In genomic region chr1:66862712-66863511, GRCm38 (mm10) we compare ENCODE assay signal across 8 mouse cellular contexts. TPM values are rescaled to one million over a fixed set of nuclear protein-coding genes. Genes with fewer than 3 reads are reported as not detected.
DNase-seq lines count a peak whose midpoint lies in the region; ATAC-seq and TF ChIP-seq lines count a peak whose summit lies in the region.

Gene Acadl, minus strand, starts transcription at chr1:66863277.

- peak within 1 kb of the TSS; percentile 92 for H3K4me3 ChIP-seq in brown adipose tissue, adult 24 weeks (ENCODE audit: insufficient read depth, low read depth, low read length)
- H3K4me3 ChIP-seq in heart, embryonic 12.5 days, result peak within 1 kb of the TSS; percentile 85
- H3K4me3 ChIP-seq in kidney, postnatal 0 days (replicated peaks; ENCODE audit: low read depth, low read length), result peak within 1 kb of the TSS; percentile 96
- peak within 1 kb of the TSS; percentile 75 for H3K4me3 ChIP-seq in liver, embryonic 11.5 days (ENCODE audit: low read depth, low read length)
- H3K4me3 ChIP-seq in myocyte, result peak within 1 kb of the TSS; percentile 74

- H3K4me1 ChIP-seq in brown adipose tissue, adult 24 weeks (ENCODE audit: control insufficient read depth, insufficient read depth, insufficient read length, low read length), result peaks cover 6% of the 10 kb centered on the region
- H3K4me1 ChIP-seq in heart, embryonic 12.5 days (replicated peaks), result peaks cover 16% of the 10 kb centered on the region
- H3K4me1 ChIP-seq in kidney, postnatal 0 days (replicated peaks; ENCODE audit: insufficient read depth, low read length), result 0 out of 2 replicates have a peak, but pooled peaks cover 3% of the 10 kb centered on the region
- H3K4me1 ChIP-seq in liver, embryonic 11.5 days (replicated peaks; ENCODE audit: control insufficient read depth, insufficient read depth, low read length), result no peaks in the 10 kb centered on the region; the same call in 1 of the 2 replicates

- under 1% methylated on average over 80 of the region's 85 CpGs for WGBS in heart, embryonic 12.5 days
- under 1% methylated on average over 76 of the region's 85 CpGs for WGBS in kidney, postnatal 0 days
- WGBS in liver, embryonic 11.5 days, result under 1% methylated on average over 69 of the region's 85 CpGs

- peak; percentile 84 for ATAC-seq in erythroid progenitor cell, adult 5-6 weeks (replicated peaks; ENCODE audit: low FRiP score, poor library complexity, severe bottlenecking)
- peak; percentile 94 for ATAC-seq in heart, embryonic 12.5 days (ENCODE audit: insufficient number of reproducible peaks, low FRiP score)
- peak; percentile 93 for ATAC-seq in kidney, postnatal 0 days (replicated peaks; ENCODE audit: low FRiP score, low read depth)
- ATAC-seq in liver, embryonic 11.5 days (replicated peaks; ENCODE audit: low FRiP score), result peak; percentile 97

- TF ChIP-seq CTCF in kidney, postnatal 0 days (IDR thresholded peaks at IDR 0.05; ENCODE audit: low read depth), result no peak

- H3K27ac ChIP-seq in brown adipose tissue, adult 24 weeks (replicated peaks; ENCODE audit: low read depth, low read length), result peak within 1 kb of the TSS; percentile 98
- peak within 1 kb of the TSS; percentile 97 for H3K27ac ChIP-seq in heart, embryonic 12.5 days (ENCODE audit: poor library complexity, severe bottlenecking)
- H3K27ac ChIP-seq in kidney, postnatal 0 days, result peak within 1 kb of the TSS; percentile 98
- H3K27ac ChIP-seq in liver, embryonic 11.5 days (ENCODE audit: low read depth, low read length), result peak within 1 kb of the TSS; percentile 75

- H3K4me2 ChIP-seq in heart, embryonic 12.5 days, result peak within 1 kb of the TSS; percentile 80
- peak within 1 kb of the TSS; percentile 70 for H3K4me2 ChIP-seq in kidney, postnatal 0 days (ENCODE audit: low read length)
- H3K4me2 ChIP-seq in liver, embryonic 11.5 days, result peak within 1 kb of the TSS; percentile 62
- H3K4me2 ChIP-seq in myocyte (ENCODE audit: low read depth), result peak within 1 kb of the TSS; percentile 74

- H3K9me3 ChIP-seq in heart, embryonic 12.5 days (replicated peaks), result no peaks in the 10 kb centered on the region
- no peaks in the 10 kb centered on the region for H3K9me3 ChIP-seq in kidney, postnatal 0 days (replicated peaks; ENCODE audit: low read length)
- no peaks in the 10 kb centered on the region for H3K9me3 ChIP-seq in liver, embryonic 11.5 days (ENCODE audit: control insufficient read depth, low read length)

- H3K79me2 ChIP-seq in myocyte (ENCODE audit: control insufficient read depth, insufficient read depth), result peaks cover 43% of the 10 kb centered on the region

- TF ChIP-seq POLR2A in myocyte (IDR thresholded peaks at IDR 0.05; ENCODE audit: insufficient read length, low read depth), result peak; percentile 92

- H3ac ChIP-seq in myocyte (ENCODE audit: control insufficient read depth, insufficient read length), result peak within 1 kb of the TSS; percentile 89

- DNase-seq in B cell, adult 2 months, result peak; percentile 81 to 82
- peak; percentile 82 for DNase-seq in kidney, postnatal 0 days (ENCODE audit: low spot score)
- peak; percentile 84 for DNase-seq in liver, embryonic 11.5 days (ENCODE audit: low spot score)
- peak; percentile 69 for DNase-seq in splenic B cell, adult 2 months (ENCODE audit: low read depth, low spot score)

- H3K36me3 ChIP-seq in heart, embryonic 12.5 days, result peaks cover 13% of the 10 kb centered on the region
- H3K36me3 ChIP-seq in kidney, postnatal 0 days (ENCODE audit: insufficient read depth, low read length), result no peaks in the 10 kb centered on the region
- peaks cover 5% of the 10 kb centered on the region; the same call in 1 of the 2 replicates for H3K36me3 ChIP-seq in liver, embryonic 11.5 days (ENCODE audit: control insufficient read depth, insufficient read depth, low read length)
- peaks cover 5% of the 10 kb centered on the region for H3K36me3 ChIP-seq in myocyte (ENCODE audit: control insufficient read depth, insufficient read depth)
- H3K36me3 ChIP-seq in splenic B cell, adult 2 months (ENCODE audit: control insufficient read depth, insufficient read depth, low read length, poor library complexity, severe bottlenecking), result peaks cover under 1% of the 10 kb centered on the region; the same call in 1 of the 2 replicates

- H3K9ac ChIP-seq in heart, embryonic 12.5 days, result peak within 1 kb of the TSS; percentile 96
- H3K9ac ChIP-seq in kidney, postnatal 0 days (ENCODE audit: low read depth, low read length), result peak within 1 kb of the TSS; percentile 96
- H3K9ac ChIP-seq in liver, embryonic 11.5 days (ENCODE audit: low read depth, low read length), result peak within 1 kb of the TSS; percentile 79

- H3K27me3 ChIP-seq in heart, embryonic 12.5 days (replicated peaks), result no peaks in the 10 kb centered on the region
- no peaks in the 10 kb centered on the region for H3K27me3 ChIP-seq in kidney, postnatal 0 days (ENCODE audit: insufficient read depth, low read length)
- no peaks in the 10 kb centered on the region for H3K27me3 ChIP-seq in liver, embryonic 11.5 days (replicated peaks; ENCODE audit: control insufficient read depth, insufficient read depth, low read length)
- no peaks in the 10 kb centered on the region for H3K27me3 ChIP-seq in myocyte (ENCODE audit: control insufficient read depth, insufficient read depth, insufficient read length)
- H3K27me3 ChIP-seq in splenic B cell, adult 2 months (ENCODE audit: control insufficient read depth, insufficient read depth, low read length, poor library complexity, severe bottlenecking), result no peaks in the 10 kb centered on the region

TF ChIP-seq in myocyte, 11 proteins besides CTCF, POLR2A, EP300 and RAD21:
- TF ChIP-seq TCF12 (IDR thresholded peaks at IDR 0.05; ENCODE audit: insufficient read depth, poor library complexity, severe bottlenecking), result no peak
- no peak for TF ChIP-seq CEBPB (IDR thresholded peaks at IDR 0.05; ENCODE audit: insufficient read depth, poor library complexity, severe bottlenecking)
- TF ChIP-seq MAX (IDR thresholded peaks at IDR 0.05; ENCODE audit: low read depth), result no peak
- peak in 1 of 3 experiments; percentile 36 for TF ChIP-seq MYOD1 (IDR thresholded peaks at IDR 0.05; ENCODE audit: control insufficient read depth in 1 of 3, insufficient read length in 2 of 3, low read depth in 2 of 3)
- peak in 1 of 3 experiments; percentile 12 for TF ChIP-seq MYOG (IDR thresholded peaks at IDR 0.05; ENCODE audit: control insufficient read depth in 1 of 3, insufficient read depth in 1 of 3, insufficient read length in 2 of 3, low read depth in 2 of 3)
- no peak for TF ChIP-seq REST (IDR thresholded peaks at IDR 0.05; ENCODE audit: insufficient read depth, insufficient read length)
- no peak for TF ChIP-seq E2F4 (IDR thresholded peaks at IDR 0.05; ENCODE audit: insufficient read depth)
- no peak for TF ChIP-seq SRF (IDR thresholded peaks at IDR 0.05; ENCODE audit: control insufficient read depth, insufficient read length, low read depth)
- no peak for TF ChIP-seq USF1 (IDR thresholded peaks at IDR 0.05; ENCODE audit: low read depth)
- peak; percentile 83 for TF ChIP-seq POLR2AphosphoS2 (IDR thresholded peaks at IDR 0.05; ENCODE audit: insufficient read length, low read depth)
- TF ChIP-seq TCF3 (IDR thresholded peaks at IDR 0.05; ENCODE audit: insufficient read length, low read depth), result no peak

RNA-seq across cellular contexts. Expression of gene Acadl, which starts in this region (rescaled TPM):
- polyA plus RNA-seq in brown adipose tissue, adult 24 weeks (2012; ENCODE audit: insufficient read depth, insufficient read length, missing spikeins), result 2,156 and 2,258 TPM in 2 replicates
- total RNA-seq in erythroid progenitor cell, adult 5-6 weeks (2015; ENCODE audit: low replicate concordance), result 88.9 and 90.1 TPM in 2 replicates
- 59.4 and 85.7 TPM in 2 replicates for total RNA-seq in erythroid progenitor cell, adult 5-6 weeks (2017; ENCODE audit: low replicate concordance)
- polyA plus RNA-seq in heart, embryonic 12.5 days (2016; fragmentation: Nextera tagmentation; extraction: Ambion mirVana), result 396 and 405 TPM in 2 replicates
- 254 and 281 TPM in 2 replicates for polyA plus RNA-seq in kidney, postnatal 0 days (2015; fragmentation: Nextera tagmentation; extraction: Ambion mirVana)
- polyA plus RNA-seq in liver, embryonic 11.5 days (2014; fragmentation: Nextera tagmentation; extraction: Ambion mirVana), result 105 and 107 TPM in 2 replicates
- 141 TPM for polyA plus RNA-seq in myocyte (2012; fragmentation: generic; extraction: Trizol)

Comparison
In these comparisons a context has a peak if more than half of its experiments do, and no peak if none do; other contexts are left out.
1. Peak in every context shown above with its lines: DNase-seq, ATAC-seq, H3K4me3 ChIP-seq and H3K27ac ChIP-seq.